Mouse (Mus musculus): ENCODE results near the gene Fam180a. TPM values are rescaled to one million over a fixed set of nuclear protein-coding genes. Genes with fewer than 3 reads are reported as not detected.

Gene Fam180a
- polyA plus RNA-seq, 1 experiment from 2014 or later = 0.29 TPM

Other genes starting within 250 kb of the Fam180a start
- gene Cnot4, start 192.4 kb downstream of the Fam180a start, polyA plus RNA-seq (2015; fragmentation: Nextera tagmentation; extraction: Ambion mirVana) = 15.5 and 20.1 TPM in 2 replicates
- 23.3 and 23.4 TPM in 2 replicates for gene Nup205, start 148.7 kb downstream of the Fam180a start, polyA plus RNA-seq (2015; fragmentation: Nextera tagmentation; extraction: Ambion mirVana)
- gene Slc13a4, start 18.0 kb downstream of the Fam180a start, polyA plus RNA-seq (2015; fragmentation: Nextera tagmentation; extraction: Ambion mirVana) = 1.3 TPM in 2 replicates
- 89.4 and 95.1 TPM in 2 replicates for gene Mtpn, start 213.7 kb upstream of the Fam180a start, polyA plus RNA-seq (2015; fragmentation: Nextera tagmentation; extraction: Ambion mirVana)